Mouse (Mus musculus) gastrocnemius, postnatal 36 days (tissue): ENCODE measurements at regions not wholly inside any gene's neighbourhood (a gene's known extent, or its start where the extent isn't known, plus 50 kb on each side); places are given as distances from the start of the nearest gene placed in this dataset.
A peak's percentile ranks its signal among the peaks of the same experiment; 100 is the strongest.

Experiments
- DNase-seq, 2 experiments: peaks; one replicate each; pipeline ENCODE4 v3.0.0; 2022
- intact Hi-C: fragments of 180-260 bp; cut with DNase I; formaldehyde crosslinking; loops from one replicate; pipeline ENCODE4 v1.15.1; 2025

- intact Hi-C loops, result no loop called here
- no peak for DNase-seq
Measured at GRCm38 (mm10) chr9:43929312-43930036, 113.7 kb upstream of the Thy1 start.

GRCm38 (mm10) chr9:43930037-43930404 lies 113.2 kb upstream of the Thy1 start:
- intact Hi-C loops, result no loop called here
- no peak for DNase-seq

GRCm38 (mm10) chr9:43930476-43930875 lies 112.7 kb upstream of the Thy1 start:
- DNase-seq, result no peak
- intact Hi-C loops, result no loop called here

GRCm38 (mm10) chr9:43934012-43934690 lies 109.0 kb upstream of the Thy1 start:
- intact Hi-C loops, result no loop called here

GRCm38 (mm10) chr9:43934691-43935064 lies 108.5 kb upstream of the Thy1 start:
- intact Hi-C loops, result no loop called here

More at GRCm38 (mm10) chr9:43934012-43934690, 109.0 kb upstream of the Thy1 start:
- no peak for DNase-seq

GRCm38 (mm10) chr9:43939336-43939735 lies 103.8 kb upstream of the Thy1 start:
- DNase-seq, result no peak
- intact Hi-C loops, result no loop called here

More at GRCm38 (mm10) chr9:43934691-43935064, 108.5 kb upstream of the Thy1 start:
- DNase-seq, result no peak

GRCm38 (mm10) chr9:43942147-43942546 lies 101.0 kb upstream of the Thy1 start:
- intact Hi-C loops, result no loop called here
- DNase-seq, result no peak

GRCm38 (mm10) chr9:43943522-43943921 lies 99.7 kb upstream of the Thy1 start:
- intact Hi-C loops, result no loop called here
- no peak for DNase-seq

- intact Hi-C loops, result no loop called here
- DNase-seq, result no peak
Measured at GRCm38 (mm10) chr9:43944816-43945741, 98.1 kb upstream of the Thy1 start.

- no peak for DNase-seq
- intact Hi-C loops, result no loop called here
Measured at GRCm38 (mm10) chr9:43945997-43946649, 97.1 kb upstream of the Thy1 start.

- intact Hi-C loops, result no loop called here
Measured at GRCm38 (mm10) chr9:43947089-43947488, 96.1 kb upstream of the Thy1 start.

GRCm38 (mm10) chr9:43947490-43948150 lies 95.6 kb upstream of the Thy1 start:
- no peak for DNase-seq
- intact Hi-C loops, result no loop called here

More at GRCm38 (mm10) chr9:43947089-43947488, 96.1 kb upstream of the Thy1 start:
- DNase-seq, result no peak

- intact Hi-C loops, result no loop called here
- DNase-seq, result no peak
Measured at GRCm38 (mm10) chr9:43953128-43953527, 90.1 kb upstream of the Thy1 start.

- intact Hi-C loops, result no loop called here
- peak in 1 of 2 experiments; percentile 28 for DNase-seq
Measured at GRCm38 (mm10) chr9:43959541-43959940, 83.6 kb upstream of the Thy1 start.

GRCm38 (mm10) chr9:43961431-43961830 lies 81.8 kb upstream of the Thy1 start:
- DNase-seq, result no peak
- intact Hi-C loops, result no loop called here

- intact Hi-C loops, result no loop called here
- no peak for DNase-seq
Measured at GRCm38 (mm10) chr9:43965171-43965570, 78.0 kb upstream of the Thy1 start.

GRCm38 (mm10) chr9:43965811-43966210 lies 77.4 kb upstream of the Thy1 start:
- intact Hi-C loops, result no loop called here
- no peak for DNase-seq

- intact Hi-C loops, result loop anchor here (5.0 kb wide), 1 partner anchor 228 kb away; the partner anchor contains the start of gene Nectin1
- DNase-seq, result no peak
Measured at GRCm38 (mm10) chr9:43970043-43970795, 73.0 kb upstream of the Thy1 start.

GRCm38 (mm10) chr9:43970858-43971257 lies 72.3 kb upstream of the Thy1 start:
- intact Hi-C loops, result loop anchor here (5.0 kb wide), 1 partner anchor 229 kb away; the partner anchor contains the start of gene Nectin1
- no peak for DNase-seq
